Mouse (Mus musculus): ENCODE data around the gene Zbed3. TPM values are rescaled to one million over a fixed set of nuclear protein-coding genes. Genes with fewer than 3 reads are reported as not detected.

Zbed3 gene
- polyA plus RNA-seq (2014; fragmentation: Nextera tagmentation; extraction: Ambion mirVana): 30.7 and 34.3 TPM in 2 replicates

DNA sequence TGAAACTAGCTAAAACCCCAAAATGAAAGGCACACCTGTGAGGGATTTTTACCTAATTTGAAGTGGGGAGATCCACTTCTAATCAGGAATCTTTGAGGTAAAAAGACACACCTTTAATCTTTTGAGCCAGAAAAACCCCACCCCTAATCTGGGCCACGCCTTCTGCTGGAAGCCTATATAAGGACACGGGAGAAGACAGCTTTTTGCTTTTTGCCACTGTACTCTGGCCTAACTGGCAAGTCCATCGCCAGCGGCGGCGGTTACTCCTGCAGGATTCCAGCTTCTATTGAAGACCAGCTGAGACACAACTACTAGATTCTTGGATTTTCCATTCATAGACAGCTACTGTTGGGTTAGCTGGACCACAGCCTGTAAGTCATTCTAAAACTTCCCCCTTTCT lies at the start of gene Zbed3:
Gene Zbed3 (plus strand): TSS at position 213 of the 400 bp plus-strand sequence.
- Histone ChIP-seq H3K4me3 (ENCODE audit: low read depth, low read length) (peak within 1 kb of the TSS; percentile 86), H3K9me3 (ENCODE audit: control insufficient read depth, low read length) (no peaks in the 10 kb centered on the region), H3K36me3 (ENCODE audit: control insufficient read depth, insufficient read depth, low read length) (no peaks in the 10 kb centered on the region), H3K27me3 (ENCODE audit: control insufficient read depth, insufficient read depth, low read length) (no peaks in the 10 kb centered on the region), H3K27ac (ENCODE audit: low read depth, low read length) (peak within 1 kb of the TSS; percentile 92), H3K4me1 (ENCODE audit: control insufficient read depth, insufficient read depth, low read length) (peaks cover 18% of the 10 kb centered on the region), H3K4me2 (ENCODE audit: low read depth, low read length) (peak within 1 kb of the TSS; percentile 87), H3K9ac (replicated peaks; ENCODE audit: low read depth, low read length) (peak within 1 kb of the TSS; percentile 97)
- WGBS: 95% methylated on average over 6 of the region's 6 CpGs
- ATAC-seq (ENCODE audit: low read depth): no peak

GRCm38 (mm10) chr13:95278426-95279025 lies 44.9 kb upstream of the Zbed3 start:
- Histone ChIP-seq H3K4me3 (ENCODE audit: low read depth, low read length) (no peak overlapping the region), H3K36me3 (ENCODE audit: control insufficient read depth, insufficient read depth, low read length) (no peaks in the 10 kb centered on the region), H3K9me3 (ENCODE audit: control insufficient read depth, low read length) (no peaks in the 10 kb centered on the region), H3K9ac (replicated peaks; ENCODE audit: low read depth, low read length) (no peak overlapping the region), H3K27ac (ENCODE audit: low read depth, low read length) (no peak overlapping the region), H3K4me2 (ENCODE audit: low read depth, low read length) (no peak overlapping the region), H3K4me1 (ENCODE audit: control insufficient read depth, insufficient read depth, low read length) (no peaks in the 10 kb centered on the region), H3K27me3 (ENCODE audit: control insufficient read depth, insufficient read depth, low read length) (no peaks in the 10 kb centered on the region)
- ATAC-seq (ENCODE audit: low read depth): no peak
- WGBS: 88% methylated on average over 4 of the region's 4 CpGs

- Histone ChIP-seq H3K27me3 (ENCODE audit: control insufficient read depth, insufficient read depth, low read length) (no peaks in the 10 kb centered on the region), H3K4me2 (ENCODE audit: low read depth, low read length) (no peak overlapping the region), H3K36me3 (ENCODE audit: control insufficient read depth, insufficient read depth, low read length) (no peaks in the 10 kb centered on the region), H3K4me1 (ENCODE audit: control insufficient read depth, insufficient read depth, low read length) (no peaks in the 10 kb centered on the region), H3K9me3 (ENCODE audit: control insufficient read depth, low read length) (no peaks in the 10 kb centered on the region), H3K27ac (ENCODE audit: low read depth, low read length) (no peak overlapping the region), H3K9ac (replicated peaks; ENCODE audit: low read depth, low read length) (no peak overlapping the region), H3K4me3 (ENCODE audit: low read depth, low read length) (no peak overlapping the region)
- WGBS: 34% methylated on average over 6 of the region's 7 CpGs
- ATAC-seq (ENCODE audit: low read depth): no peak
These were observed 41.4 kb upstream of the Zbed3 start for GRCm38 (mm10) chr13:95281740-95282673.

GRCm38 (mm10) chr13:95286989-95287388 lies 36.4 kb upstream of the Zbed3 start:
- Histone ChIP-seq H3K4me2 (ENCODE audit: low read depth, low read length) (no peak overlapping the region), H3K4me3 (ENCODE audit: low read depth, low read length) (no peak overlapping the region), H3K9ac (replicated peaks; ENCODE audit: low read depth, low read length) (no peak overlapping the region), H3K27ac (ENCODE audit: low read depth, low read length) (no peak overlapping the region), H3K4me1 (ENCODE audit: control insufficient read depth, insufficient read depth, low read length) (no peaks in the 10 kb centered on the region), H3K9me3 (ENCODE audit: control insufficient read depth, low read length) (no peaks in the 10 kb centered on the region), H3K36me3 (ENCODE audit: control insufficient read depth, insufficient read depth, low read length) (no peaks in the 10 kb centered on the region), H3K27me3 (ENCODE audit: control insufficient read depth, insufficient read depth, low read length) (no peaks in the 10 kb centered on the region)
- WGBS: 8% methylated on average over 7 of the region's 7 CpGs
- peak; percentile 91; the same call in 1 of the 2 replicates for ATAC-seq (ENCODE audit: low read depth)

GRCm38 (mm10) chr13:95288027-95288426 lies 35.4 kb upstream of the Zbed3 start:
- no peak overlapping the region for H3K4me2 ChIP-seq (ENCODE audit: low read depth, low read length)
- H3K4me1 ChIP-seq (ENCODE audit: control insufficient read depth, insufficient read depth, low read length): no peaks in the 10 kb centered on the region
- 76% methylated on average over 7 of the region's 7 CpGs for WGBS
- no peak for ATAC-seq (ENCODE audit: low read depth)
- H3K27me3 ChIP-seq (ENCODE audit: control insufficient read depth, insufficient read depth, low read length): no peaks in the 10 kb centered on the region
- H3K9me3 ChIP-seq (ENCODE audit: control insufficient read depth, low read length): no peaks in the 10 kb centered on the region
- no peak overlapping the region for H3K4me3 ChIP-seq (ENCODE audit: low read depth, low read length)
- H3K36me3 ChIP-seq (ENCODE audit: control insufficient read depth, insufficient read depth, low read length): no peaks in the 10 kb centered on the region
- H3K27ac ChIP-seq (ENCODE audit: low read depth, low read length): no peak overlapping the region
- no peak overlapping the region for H3K9ac ChIP-seq (replicated peaks; ENCODE audit: low read depth, low read length)

GRCm38 (mm10) chr13:95291983-95292382 lies 31.4 kb upstream of the Zbed3 start:
- WGBS: 28% methylated on average over 4 of the region's 4 CpGs
- no peak for ATAC-seq (ENCODE audit: low read depth)
- H3K27ac ChIP-seq (ENCODE audit: low read depth, low read length): no peak overlapping the region
- no peaks in the 10 kb centered on the region for H3K36me3 ChIP-seq (ENCODE audit: control insufficient read depth, insufficient read depth, low read length)
- H3K27me3 ChIP-seq (ENCODE audit: control insufficient read depth, insufficient read depth, low read length): no peaks in the 10 kb centered on the region
- no peaks in the 10 kb centered on the region for H3K4me1 ChIP-seq (ENCODE audit: control insufficient read depth, insufficient read depth, low read length)
- no peak overlapping the region for H3K9ac ChIP-seq (replicated peaks; ENCODE audit: low read depth, low read length)
- no peaks in the 10 kb centered on the region for H3K9me3 ChIP-seq (ENCODE audit: control insufficient read depth, low read length)
- H3K4me2 ChIP-seq (ENCODE audit: low read depth, low read length): no peak overlapping the region
- no peak overlapping the region for H3K4me3 ChIP-seq (ENCODE audit: low read depth, low read length)

- 69% methylated on average over 3 of the region's 3 CpGs for WGBS
- H3K4me1 ChIP-seq (ENCODE audit: control insufficient read depth, insufficient read depth, low read length): no peaks in the 10 kb centered on the region
- no peaks in the 10 kb centered on the region for H3K27me3 ChIP-seq (ENCODE audit: control insufficient read depth, insufficient read depth, low read length)
- H3K9ac ChIP-seq (replicated peaks; ENCODE audit: low read depth, low read length): no peak overlapping the region
- H3K27ac ChIP-seq (ENCODE audit: low read depth, low read length): no peak overlapping the region
- H3K4me3 ChIP-seq (ENCODE audit: low read depth, low read length): no peak overlapping the region
- ATAC-seq (ENCODE audit: low read depth): no peak
- H3K9me3 ChIP-seq (ENCODE audit: control insufficient read depth, low read length): no peaks in the 10 kb centered on the region
- no peaks in the 10 kb centered on the region for H3K36me3 ChIP-seq (ENCODE audit: control insufficient read depth, insufficient read depth, low read length)
- H3K4me2 ChIP-seq (ENCODE audit: low read depth, low read length): no peak overlapping the region
These were observed 23.5 kb upstream of the Zbed3 start for GRCm38 (mm10) chr13:95299956-95300355.

DNA sequence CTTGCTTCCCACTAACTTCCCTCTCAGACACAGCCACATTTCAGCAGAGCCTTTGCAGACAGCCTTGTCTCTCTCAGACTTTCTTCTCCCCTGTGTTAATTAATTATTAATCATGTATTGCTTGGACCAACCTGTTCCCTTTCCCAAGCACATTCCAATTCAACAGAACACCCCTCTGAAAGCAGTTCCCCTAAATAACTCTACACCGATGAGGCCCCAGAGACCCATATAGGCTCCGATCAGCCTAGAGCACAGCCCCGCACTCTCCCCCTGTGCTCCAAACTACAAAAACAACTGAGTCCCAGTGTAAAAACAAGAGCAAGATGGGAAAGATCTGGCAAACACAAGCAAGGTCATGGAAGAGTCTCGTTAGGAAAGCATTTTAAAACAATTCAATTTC lies 16.8 kb upstream of the Zbed3 start:
- H3K36me3 ChIP-seq (ENCODE audit: control insufficient read depth, insufficient read depth, low read length): no peaks in the 10 kb centered on the region
- H3K9ac ChIP-seq (replicated peaks; ENCODE audit: low read depth, low read length): no peak overlapping the region
- no peak overlapping the region for H3K27ac ChIP-seq (ENCODE audit: low read depth, low read length)
- 60% methylated on average over 4 of the region's 4 CpGs for WGBS
- no peak overlapping the region for H3K4me2 ChIP-seq (ENCODE audit: low read depth, low read length)
- H3K4me3 ChIP-seq (ENCODE audit: low read depth, low read length): no peak overlapping the region
- no peaks in the 10 kb centered on the region for H3K9me3 ChIP-seq (ENCODE audit: control insufficient read depth, low read length)
- ATAC-seq (ENCODE audit: low read depth): no peak
- H3K4me1 ChIP-seq (ENCODE audit: control insufficient read depth, insufficient read depth, low read length): no peaks in the 10 kb centered on the region
- no peaks in the 10 kb centered on the region for H3K27me3 ChIP-seq (ENCODE audit: control insufficient read depth, insufficient read depth, low read length)

DNA sequence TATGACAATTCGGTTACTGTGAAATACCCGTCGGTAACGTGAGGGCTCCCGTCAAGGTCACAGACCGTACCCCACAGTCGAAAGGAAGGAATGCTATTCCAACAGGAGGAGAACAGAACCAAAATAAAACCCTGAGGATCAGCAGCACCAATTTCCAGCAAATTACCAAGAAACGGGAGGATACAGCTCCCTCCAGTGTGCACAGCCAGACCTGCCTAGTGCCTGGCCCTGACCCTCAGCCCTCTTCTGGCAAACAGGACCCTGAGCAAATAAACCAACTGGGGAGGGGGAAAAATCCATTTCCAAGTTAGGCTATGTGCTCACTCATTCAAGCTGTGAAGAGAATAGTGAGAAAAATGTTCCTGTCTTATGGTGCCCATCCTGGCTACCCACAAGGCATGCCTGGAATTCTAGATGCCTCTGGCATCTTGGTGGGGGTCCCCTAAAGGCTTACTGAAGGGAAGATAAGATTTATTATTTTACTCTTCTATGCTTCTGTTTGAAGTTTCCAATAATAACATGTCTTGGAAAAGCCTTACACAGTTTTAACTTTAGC lies 16.2 kb upstream of the Zbed3 start:
- Histone ChIP-seq H3K4me3 (ENCODE audit: low read depth, low read length) (no peak overlapping the region), H3K4me1 (ENCODE audit: control insufficient read depth, insufficient read depth, low read length) (no peaks in the 10 kb centered on the region), H3K9ac (replicated peaks; ENCODE audit: low read depth, low read length) (no peak overlapping the region), H3K9me3 (ENCODE audit: control insufficient read depth, low read length) (no peaks in the 10 kb centered on the region), H3K27me3 (ENCODE audit: control insufficient read depth, insufficient read depth, low read length) (no peaks in the 10 kb centered on the region), H3K4me2 (ENCODE audit: low read depth, low read length) (no peak overlapping the region), H3K36me3 (ENCODE audit: control insufficient read depth, insufficient read depth, low read length) (no peaks in the 10 kb centered on the region), H3K27ac (ENCODE audit: low read depth, low read length) (no peak overlapping the region)
- ATAC-seq (ENCODE audit: low read depth): no peak
- WGBS: 85% methylated on average over 8 of the region's 8 CpGs
